Mouse (Mus musculus): ENCODE data around the gene Timm22.

Timm22 gene

DNA sequence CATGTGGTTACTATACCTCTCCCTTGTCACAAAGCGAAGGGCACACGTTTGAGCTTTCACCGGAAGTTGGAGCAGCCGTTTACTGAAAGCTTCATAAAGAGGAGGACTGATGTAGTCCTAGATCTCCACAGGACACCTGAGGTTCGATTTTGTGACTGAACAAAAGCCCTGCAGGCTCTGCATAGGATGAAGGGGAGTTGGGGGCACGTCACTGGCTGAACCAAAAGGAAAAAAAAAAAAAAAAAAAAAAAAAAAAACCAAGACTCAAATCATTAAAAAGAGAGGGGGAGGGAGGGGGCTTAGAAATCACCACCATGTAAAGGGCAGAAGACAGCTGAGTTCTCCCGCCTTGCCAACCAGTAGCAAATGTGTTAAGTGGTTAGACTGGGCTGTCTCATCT is 18.0 kb upstream of the Timm22 start:
- no peak for DNase-seq (ENCODE audit: low spot score in 2 of 2)

GRCm38 (mm10) chr11:76392532-76392931 is 14.2 kb upstream of the Timm22 start:
- DNase-seq (ENCODE audit: low spot score in 2 of 2), result no peak

- DNase-seq (ENCODE audit: low spot score in 2 of 2), result no peak
Observed at GRCm38 (mm10) chr11:76392996-76393395, 13.8 kb upstream of the Timm22 start.

- DNase-seq (ENCODE audit: low spot score in 2 of 2), result no peak
Observed at GRCm38 (mm10) chr11:76397650-76398311, 9.0 kb upstream of the Timm22 start.

DNA sequence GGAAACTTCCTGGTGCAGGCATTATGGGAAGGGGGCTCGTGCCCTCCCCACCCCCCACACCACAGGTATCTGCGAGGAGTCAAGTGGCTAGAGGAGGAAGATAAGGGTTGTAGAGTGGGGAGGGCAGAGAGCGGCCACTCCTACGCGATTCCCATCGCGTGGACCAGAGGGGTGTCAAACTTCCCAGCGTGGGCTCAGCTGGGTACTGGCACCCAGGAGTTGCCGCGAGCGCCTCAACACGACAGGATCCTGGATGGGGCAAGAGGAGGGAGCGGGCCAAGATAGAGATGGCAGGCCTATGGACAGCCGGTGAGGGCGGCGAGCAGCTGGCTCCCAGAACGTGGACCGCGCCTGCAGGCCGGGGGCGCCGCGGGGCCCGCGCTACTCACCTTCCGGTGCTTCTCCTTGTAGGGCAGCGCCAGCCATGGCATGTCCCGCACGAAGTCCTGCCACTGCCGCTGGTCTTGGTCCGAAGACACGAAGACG is 8.4 kb upstream of the Timm22 start:
- DNase-seq (ENCODE audit: low spot score in 2 of 2), result no peak

DNA sequence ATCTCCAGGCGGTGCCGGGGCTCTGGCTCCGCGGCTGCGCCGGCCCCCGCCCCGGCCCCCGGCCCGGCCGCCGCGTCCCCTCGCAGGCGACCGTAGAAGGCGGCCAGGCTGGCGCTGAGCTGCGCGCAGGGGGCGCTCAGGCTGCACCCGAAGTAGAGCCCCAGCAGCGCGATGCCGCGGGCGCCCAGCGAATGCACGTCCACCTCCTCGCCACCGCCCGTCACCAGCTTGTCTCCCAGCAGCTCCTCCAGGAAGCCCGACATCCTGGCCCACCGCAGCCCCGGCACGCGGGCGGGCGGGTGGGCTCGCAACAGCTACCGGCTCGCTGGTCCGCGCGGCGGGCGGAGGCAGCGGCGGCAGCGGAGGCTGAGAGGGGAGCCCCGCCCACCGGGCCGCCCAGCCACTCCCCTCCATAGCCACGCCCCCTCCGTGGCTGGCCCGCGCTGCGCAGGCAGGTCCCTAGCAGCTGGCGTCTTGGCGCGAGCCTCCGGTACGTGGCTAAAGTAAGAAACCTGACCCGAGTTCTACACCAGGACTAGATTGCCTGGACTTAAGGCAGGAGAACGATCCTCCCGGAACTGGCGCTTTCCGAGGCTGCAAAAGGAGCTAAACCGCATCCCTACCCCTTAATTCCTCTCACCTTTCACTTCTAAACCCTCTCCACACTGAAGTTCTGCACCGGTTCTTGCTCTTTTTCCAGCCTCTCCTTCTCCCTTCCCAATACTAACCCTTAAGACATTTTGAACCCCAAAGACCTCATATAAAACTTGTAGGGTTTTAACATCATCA is 7.8 kb upstream of the Timm22 start, which contains the start of gene Nxn:
Gene Nxn (minus strand): TSS at position 343 of the 789 bp plus-strand sequence.
- peak in 1 of 2 experiments; percentile 74 for DNase-seq (ENCODE audit: low spot score in 2 of 2)

DNA sequence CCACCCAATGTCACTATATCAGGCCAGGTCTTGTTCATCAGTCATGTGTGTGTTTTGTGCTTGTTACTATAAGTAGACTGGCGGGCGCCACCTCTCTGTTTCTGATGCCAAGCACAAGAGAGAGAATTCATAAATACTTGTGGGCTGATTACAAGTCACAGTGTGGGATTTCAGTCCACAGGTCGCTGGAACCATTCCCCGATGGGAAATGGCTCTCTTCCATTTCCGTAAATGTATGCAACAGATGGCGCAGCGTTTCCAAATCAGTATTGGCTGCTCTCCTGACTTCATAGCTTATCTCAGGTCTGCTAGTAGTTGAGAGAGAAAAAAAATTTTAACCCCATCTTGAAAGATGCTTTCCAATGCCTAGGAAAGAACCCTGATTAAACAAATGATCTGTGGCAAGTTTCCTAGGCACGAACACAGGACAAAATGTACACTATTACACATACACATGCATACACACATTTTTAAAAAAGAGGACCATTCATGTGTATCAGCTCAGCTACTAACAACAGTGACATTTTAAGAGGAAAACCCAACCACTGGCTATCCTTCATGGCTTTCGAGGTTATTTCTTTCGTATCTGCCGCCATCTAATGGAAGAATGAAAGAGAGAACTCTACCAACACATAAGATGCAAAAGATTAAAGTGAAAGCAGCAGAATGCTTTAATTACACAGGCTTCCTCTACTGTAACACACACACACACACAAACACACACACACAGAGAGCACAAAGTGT is 7.0 kb upstream of the Timm22 start:
- no peak for DNase-seq (ENCODE audit: low spot score in 2 of 2)

DNA sequence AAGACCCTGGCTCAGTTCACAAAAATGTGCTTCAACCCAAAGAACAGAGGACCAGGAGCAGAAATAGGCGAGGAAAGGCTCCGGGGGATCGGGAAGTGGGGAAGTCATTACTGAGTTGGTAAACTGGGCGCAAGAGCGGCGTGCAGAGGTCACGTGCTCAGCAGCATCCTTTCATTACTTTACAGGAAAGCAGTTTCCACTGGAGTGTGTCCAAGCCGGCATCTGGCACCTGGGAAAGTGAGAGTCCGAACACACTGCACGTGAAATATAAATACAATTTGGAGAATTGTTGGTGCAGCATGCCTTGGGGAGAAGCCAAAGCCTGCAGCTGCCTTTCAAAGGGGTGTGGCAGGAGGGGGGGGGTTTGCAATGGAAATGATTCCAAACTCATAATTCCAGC is 5.4 kb upstream of the Timm22 start:
- no peak for DNase-seq (ENCODE audit: low spot score in 2 of 2)

- DNase-seq (ENCODE audit: low spot score in 2 of 2), result no peak
Observed at GRCm38 (mm10) chr11:76405113-76405512, 1.6 kb upstream of the Timm22 start.

DNA sequence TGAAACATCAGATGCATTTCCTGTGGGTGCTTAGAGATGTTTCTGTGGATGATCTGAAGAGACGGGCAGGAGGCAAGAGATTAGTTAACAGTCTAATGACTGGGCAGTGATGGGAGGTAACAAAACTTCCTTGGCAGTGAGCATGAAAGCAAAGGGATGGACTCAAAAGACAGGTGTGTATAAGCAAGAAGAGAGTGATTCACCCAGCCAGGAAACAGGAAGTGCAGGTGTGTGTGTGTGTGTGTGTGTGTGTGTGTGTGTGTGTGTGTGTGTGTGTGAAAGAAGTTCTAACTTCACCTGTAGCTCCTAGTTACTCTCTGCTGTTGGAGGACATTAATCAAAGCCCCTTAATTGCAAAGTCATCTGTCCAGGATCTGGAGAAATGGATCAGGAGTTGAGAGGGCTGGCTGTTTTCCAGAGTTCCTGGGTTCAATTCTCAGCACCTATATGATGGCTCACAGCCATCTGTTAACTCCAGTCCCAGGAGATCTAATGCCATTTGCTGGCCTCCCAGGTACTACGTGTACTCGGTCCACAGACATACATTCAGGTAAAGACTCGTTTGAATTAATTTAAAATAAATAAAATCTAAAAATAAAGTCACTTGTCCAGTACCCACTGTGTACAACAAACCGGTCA is 1.0 kb upstream of the Timm22 start:
- no peak for DNase-seq (ENCODE audit: low spot score in 2 of 2)

DNA sequence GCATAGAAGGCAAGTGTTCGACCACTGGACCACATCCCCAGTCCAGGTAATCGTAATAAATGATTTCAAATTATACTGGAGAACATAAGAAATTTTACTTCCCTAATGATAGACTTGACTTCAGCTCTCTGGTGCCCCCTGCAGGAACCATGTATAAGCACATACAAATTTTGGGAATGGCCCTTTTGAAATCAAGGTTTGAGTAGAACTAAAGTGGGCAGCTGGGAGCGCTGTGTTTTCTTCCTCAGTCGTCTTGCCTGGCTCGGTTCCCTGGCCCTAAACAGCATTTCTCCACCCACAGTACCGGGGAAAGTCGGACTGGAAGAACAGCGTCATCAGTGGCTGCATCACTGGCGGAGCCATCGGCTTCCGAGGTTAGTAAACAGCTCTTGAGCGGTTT is 4.1 kb downstream of the Timm22 start:
- DNase-seq (ENCODE audit: low spot score in 2 of 2), result no peak

DNA sequence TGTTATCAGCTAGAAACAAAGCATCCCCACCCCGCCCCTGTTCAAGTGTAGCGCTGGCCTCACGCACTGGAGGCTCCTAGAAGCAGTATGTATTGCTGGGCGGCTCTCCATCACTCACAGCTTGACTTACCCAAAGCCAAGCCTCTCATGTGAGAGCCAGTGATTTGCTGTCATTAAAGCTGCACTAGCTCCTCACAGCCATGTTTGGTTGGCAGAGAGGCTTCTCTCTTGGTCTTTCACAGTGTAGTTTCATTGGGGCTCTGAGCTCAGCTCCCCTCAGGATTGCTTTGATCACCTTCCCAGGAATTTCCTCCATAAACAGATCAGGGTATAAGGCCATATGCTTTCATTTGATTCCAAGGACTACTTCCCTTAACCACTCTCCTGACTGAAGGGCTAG is 6.5 kb downstream of the Timm22 start:
- no peak for DNase-seq (ENCODE audit: low spot score in 2 of 2)

DNA sequence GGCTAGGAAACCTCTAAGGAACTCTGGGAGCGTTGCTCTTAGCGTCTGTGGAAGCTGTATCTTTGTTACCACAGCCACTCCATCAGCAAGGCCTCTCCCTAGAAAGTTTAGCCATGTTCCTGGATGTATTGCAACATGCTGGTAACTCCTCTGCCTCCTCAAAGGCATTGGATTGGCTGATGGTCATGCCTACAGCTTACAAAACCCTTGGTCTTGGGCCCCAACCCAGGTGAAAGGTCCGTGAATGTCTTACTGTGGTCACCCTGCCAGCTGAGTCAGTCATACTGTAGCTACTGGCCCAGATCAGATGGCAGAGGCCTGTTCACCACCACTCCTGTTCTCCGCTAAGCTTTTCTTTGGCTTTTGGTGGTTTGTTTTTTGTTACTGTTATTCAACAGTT is 8.2 kb downstream of the Timm22 start:
- DNase-seq (ENCODE audit: low spot score in 2 of 2), result peak in 1 of 2 experiments; percentile 12

- no peak for DNase-seq (ENCODE audit: low spot score in 2 of 2)
Observed at GRCm38 (mm10) chr11:76415985-76416384, 9.2 kb downstream of the Timm22 start.

GRCm38 (mm10) chr11:76418423-76418822 is 11.7 kb downstream of the Timm22 start:
- DNase-seq (ENCODE audit: low spot score in 2 of 2), result no peak

DNA sequence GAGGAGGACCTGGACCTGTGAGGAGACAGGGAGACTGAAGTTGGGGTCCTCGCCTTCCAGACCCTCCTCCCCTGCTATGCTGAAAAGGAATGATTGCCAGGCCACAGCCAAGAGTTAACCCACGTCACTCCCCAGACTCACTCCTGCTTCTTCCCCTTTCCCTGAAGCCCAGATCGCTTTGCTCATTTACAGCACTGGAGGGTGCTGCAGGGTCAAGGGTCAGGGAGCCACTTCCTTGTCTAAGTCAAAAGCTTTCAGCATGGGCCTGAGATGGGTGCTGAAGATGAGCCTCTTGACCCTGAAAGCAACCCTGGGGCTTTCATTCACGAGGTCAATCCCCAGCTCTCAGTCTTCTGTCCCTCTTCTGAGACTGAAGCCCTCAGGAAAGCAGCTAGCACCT is 12.4 kb downstream of the Timm22 start:
- no peak for DNase-seq (ENCODE audit: low spot score in 2 of 2)

- no peak for DNase-seq (ENCODE audit: low spot score in 2 of 2)
Observed at GRCm38 (mm10) chr11:76420896-76421295, 14.1 kb downstream of the Timm22 start.

DNA sequence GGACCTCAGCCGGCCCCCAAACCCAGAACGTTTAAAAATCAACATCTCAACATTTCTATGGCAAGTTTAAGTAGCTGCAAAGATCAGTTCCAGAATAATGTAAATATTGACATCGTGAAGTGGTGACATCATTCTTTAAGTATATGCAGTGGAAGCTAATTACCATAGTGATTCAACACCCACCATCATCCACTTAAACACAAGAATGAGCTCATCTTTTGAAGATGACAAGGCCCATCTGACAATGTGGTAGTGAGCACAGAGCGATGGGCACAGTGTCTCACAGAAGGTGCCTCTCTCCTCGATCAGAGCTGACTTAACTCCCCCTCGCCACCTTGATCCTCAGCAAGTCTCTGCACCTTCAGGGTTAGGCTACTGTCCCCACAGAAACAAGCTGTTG is 19.0 kb downstream of the Timm22 start:
- DNase-seq (ENCODE audit: low spot score in 2 of 2), result no peak

- no peak for DNase-seq (ENCODE audit: low spot score in 2 of 2)
Observed at GRCm38 (mm10) chr11:76427781-76428180, 21.0 kb downstream of the Timm22 start.

DNA sequence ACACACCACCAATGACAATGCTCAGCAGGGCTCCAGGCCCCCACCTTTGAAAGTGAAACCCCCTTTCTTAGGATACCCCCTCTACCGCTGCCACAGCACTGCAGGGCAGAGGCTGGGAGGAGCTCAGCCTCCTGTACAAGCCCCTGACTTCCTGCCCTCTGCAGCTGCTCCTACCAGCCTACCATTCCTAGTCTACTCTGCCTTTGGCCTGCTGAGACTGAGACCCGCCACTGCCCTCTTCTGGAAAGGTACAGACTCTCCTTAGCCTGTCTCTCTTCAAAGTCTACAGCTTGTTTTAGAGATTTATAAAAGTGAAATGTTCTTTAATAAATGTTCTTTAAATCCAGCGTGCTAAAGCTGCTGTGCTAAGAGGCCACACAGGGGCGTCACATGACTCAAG is 22.3 kb downstream of the Timm22 start:
- DNase-seq (ENCODE audit: low spot score in 2 of 2), result no peak

- no peak for DNase-seq (ENCODE audit: low spot score in 2 of 2)
Observed at GRCm38 (mm10) chr11:76429556-76429955, 22.8 kb downstream of the Timm22 start.
